Mouse (Mus musculus) urinary bladder, postnatal 36 days (tissue): ENCODE measurements at regions not wholly inside any gene's neighbourhood (a gene's known extent, or its start where the extent isn't known, plus 50 kb on each side); places are given as distances from the start of the nearest gene placed in this dataset.

Source experiments
- DNase-seq, 2 experiments: peaks; one replicate each; pipeline ENCODE4 v3.0.0; 2022; ENCODE audit warnings: low spot score in 2 of 2, mixed read lengths in 1 of 2

DNA sequence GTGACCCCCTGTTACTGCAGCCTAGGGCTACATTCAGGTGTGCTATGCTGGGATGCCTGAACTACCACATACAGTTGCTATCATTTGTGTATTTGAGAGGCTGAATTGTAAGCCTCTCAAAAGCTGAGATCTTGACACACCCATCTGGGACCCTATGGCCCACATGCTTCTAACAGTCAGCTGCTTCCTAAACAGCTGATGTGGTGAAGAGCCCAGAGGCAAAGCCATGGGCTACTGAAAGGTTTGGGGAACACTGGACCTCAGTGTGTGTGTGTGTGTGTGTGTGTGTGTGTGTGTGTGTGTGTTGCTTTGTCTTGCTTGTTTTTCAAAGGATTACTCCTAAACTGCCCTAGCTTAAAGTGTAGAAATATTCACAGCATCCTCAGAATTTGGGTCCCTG lies 75.0 kb downstream of the Lbh start:
- no peak for DNase-seq

DNA sequence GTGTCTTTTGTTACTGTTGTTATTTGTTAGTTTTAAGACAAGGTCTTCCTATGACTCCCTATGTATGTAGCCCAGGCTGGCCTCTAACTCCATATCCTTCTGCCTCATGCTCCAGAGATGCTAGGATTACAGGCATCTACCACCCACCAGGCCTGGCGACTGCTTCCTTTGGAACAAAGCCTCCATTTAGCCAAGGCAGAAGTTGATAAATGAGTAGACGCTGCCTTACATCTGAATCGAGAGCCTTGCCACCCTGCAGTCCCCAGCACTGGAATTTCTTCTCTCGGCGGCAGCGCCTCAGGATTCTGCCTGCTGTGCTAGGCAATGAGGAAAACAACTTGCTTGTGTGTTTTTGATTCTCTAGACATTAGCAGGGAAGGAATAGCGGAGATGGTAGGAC lies 75.5 kb downstream of the Lbh start:
- no peak for DNase-seq

DNA sequence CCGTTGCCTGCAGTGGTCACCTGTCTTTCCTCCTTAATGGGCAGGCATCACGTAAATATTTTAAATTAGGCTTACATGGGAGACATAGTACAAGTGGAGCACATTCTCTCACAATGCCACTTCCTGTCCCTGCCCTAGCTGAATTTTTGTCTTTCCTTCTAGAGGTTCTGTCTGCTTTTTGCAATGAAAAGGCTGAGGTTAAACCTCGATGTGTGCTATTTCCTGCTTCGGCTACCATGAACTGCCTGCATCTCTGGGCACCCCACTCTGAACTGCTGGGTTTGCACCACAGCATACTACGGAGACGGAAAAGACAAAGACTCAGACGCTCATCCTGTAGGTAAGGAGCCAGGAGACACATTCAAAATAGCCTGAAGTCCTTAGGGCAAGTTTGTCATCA lies 78.4 kb downstream of the Lbh start:
- no peak for DNase-seq

DNA sequence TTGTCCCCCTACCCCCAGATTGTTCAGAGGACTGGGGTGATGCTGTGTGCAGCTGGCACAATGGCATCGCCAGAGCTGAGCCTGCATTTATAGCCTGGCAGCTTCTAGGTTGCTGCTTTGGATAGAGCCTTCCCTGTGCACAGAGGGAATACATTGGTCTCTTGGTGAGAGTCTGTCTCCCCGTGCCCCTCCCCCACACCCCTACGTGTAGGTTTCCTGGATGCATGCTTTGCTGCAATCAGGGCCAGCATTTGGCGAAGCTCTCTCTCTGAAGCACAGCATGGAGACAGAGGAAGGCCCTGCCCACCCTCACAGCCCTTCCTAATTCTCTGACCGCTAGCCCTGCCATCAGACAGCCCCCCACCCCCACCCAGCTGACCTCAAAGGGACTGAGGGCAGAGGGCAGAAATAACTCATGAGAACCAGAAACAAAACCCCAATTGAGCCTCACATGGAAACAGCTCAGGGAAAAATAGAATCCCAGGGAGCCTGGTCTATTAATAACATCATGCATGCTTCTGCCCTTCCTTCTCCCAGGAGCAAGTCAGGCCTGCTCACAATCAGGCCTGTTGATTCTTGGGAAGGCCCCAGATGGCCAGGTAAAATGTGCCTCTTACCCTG lies 79.3 kb downstream of the Lbh start:
- no peak for DNase-seq

DNA sequence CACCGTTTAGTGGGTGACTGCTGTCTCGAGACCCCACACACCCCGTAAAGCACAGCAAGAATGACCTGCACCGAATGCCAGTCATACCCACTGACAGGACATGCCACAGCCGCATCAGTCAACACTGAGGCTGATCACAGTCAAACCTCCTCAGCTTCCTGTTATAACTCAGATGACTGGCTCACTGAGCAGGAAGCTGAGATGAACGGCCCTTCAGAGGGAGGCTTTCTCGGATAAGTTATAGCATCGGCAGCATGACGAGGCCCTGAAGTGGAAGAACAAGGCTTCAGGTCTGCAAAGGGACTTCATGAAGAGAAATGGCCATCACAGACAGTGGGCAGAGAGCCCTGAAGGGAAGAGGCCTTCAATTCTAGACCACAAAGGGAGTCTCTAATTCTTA lies 87.0 kb downstream of the Lbh start:
- no peak for DNase-seq

DNA sequence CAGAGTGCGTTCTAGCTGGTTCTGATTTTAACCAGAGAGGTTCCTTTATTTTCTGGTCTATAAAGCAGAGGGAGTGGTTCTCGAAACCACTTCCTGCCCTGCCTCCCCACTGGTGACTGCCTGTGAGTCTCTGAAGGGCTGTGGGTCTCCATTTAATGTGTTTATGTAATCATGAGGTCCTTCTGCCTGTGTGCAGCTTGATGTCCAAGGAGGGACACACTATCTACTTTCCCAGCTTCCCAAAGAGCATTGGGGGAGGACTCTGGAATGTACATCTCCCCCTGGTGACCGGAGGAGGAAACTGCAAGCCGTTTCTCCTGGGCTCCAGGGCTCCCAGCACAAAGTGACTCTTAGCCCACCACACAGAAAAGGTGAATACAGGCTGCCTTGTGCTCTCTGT lies 90.8 kb downstream of the Lbh start:
- peak; percentile 50 to 52 for DNase-seq

DNA sequence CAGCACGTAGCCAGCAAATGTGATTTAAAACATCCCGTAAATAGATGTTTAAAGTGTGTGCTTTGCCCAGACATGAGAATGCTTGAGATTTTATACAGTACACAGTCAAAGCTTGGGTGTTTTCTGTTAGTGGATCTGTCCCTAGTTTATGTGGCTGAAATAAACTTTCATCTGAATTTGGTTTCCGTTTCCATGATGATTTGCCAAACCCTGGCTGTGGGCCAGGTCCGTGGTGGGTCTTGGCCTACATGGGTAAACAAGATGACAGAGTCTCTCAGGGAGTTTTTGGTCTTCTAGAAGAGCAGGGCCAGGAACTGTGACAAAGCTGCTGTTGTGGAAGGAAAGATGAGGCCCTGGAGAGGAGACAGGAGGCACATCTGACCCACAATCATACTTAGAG lies 91.9 kb downstream of the Lbh start:
- DNase-seq = peak; percentile 54 to 59

DNA sequence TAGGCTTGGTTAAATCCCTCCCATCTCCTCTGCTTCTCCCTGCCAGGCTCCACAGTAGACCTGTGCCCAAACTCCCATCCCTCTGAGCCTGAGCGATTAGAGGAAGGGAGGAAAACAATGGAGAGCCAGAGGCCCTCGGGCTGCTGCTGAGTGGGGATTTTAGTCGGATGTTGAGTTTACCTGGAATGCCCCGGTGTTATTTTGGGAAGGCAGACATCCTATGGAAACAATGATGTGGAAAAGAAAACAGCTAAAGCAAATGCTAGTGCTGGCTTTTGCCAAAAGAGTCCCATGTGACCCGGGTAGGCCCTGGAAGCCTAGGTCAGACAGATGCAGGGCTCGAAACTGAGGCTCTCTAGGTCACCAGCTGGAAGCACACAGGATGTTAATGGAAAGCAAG lies 94.3 kb downstream of the Lbh start:
- DNase-seq = no peak

DNA sequence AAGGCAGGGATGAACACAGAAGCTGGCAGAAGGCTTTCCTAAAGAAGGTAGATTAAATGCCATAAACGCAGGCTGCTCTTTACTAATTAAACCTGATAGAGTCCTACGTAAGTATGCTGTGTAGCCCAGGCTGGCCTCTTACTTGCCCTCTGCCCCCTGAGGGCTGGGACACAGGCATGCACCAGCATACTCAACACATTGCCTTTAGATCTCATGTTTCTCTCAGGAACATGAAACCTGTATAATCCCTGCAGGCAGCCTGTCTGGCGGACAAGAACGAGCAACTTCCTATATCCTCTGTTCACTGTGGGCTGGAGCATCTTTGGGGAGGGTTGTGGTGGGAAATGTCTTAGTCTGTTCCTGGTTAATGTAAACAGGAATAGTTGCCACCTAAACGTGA lies 94.8 kb upstream of the Lclat1 start:
- DNase-seq = no peak

DNA sequence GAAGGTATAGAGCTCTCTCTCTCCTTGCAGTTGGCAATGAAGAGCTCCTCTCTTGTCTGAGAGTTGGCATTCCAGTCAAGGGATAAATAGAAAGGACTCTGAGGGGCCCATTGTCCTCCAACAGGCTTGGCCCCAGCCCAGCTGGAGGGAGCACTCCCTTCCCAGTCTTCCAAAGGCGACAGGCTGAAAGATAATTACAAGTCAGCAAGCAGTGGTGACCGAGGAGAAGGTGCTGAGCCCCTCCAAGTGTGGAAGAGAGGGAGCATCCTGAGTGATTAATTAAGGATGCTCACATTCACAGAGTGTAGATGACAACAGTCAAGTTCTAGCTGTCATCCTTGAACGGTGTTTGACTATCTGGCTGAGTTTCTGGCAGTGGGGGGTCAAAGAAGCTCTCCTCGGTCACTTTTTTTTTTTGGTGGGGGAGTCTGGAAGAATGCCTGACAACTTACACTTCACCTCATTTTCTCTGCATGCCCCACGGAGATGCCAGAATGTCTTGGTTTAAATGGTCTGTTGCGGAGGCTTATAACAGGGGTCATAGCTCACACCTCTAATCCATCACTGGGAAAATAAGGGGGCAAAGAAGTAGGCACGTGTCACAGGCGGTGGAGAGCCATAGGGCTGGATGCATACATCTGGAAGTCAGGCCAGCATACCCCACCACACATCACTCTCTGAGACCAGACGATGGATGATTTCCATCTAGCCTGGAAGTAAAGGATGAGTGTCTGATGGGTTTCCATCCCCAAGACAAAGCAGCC lies 93.5 kb upstream of the Lclat1 start:
- DNase-seq = no peak

DNA sequence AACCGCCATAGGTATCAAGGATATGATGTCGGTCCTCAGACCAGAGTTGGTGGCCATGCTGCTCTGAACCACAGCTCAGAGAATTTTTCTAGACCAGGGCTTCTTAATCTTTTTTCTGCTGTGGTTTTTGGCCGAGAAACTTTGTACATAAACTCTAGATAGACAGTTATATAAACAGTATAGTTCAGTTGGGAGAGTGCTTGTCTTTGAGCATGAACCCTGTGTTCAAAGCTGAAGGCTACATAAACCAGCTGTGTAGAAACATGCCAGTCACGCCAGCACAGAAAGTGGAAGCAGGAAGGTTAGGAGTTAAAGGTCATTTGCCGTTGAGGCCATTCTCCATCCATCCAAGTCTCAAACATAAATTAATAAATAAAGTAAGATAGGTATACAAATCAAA lies 90.6 kb upstream of the Lclat1 start:
- DNase-seq = no peak

DNA sequence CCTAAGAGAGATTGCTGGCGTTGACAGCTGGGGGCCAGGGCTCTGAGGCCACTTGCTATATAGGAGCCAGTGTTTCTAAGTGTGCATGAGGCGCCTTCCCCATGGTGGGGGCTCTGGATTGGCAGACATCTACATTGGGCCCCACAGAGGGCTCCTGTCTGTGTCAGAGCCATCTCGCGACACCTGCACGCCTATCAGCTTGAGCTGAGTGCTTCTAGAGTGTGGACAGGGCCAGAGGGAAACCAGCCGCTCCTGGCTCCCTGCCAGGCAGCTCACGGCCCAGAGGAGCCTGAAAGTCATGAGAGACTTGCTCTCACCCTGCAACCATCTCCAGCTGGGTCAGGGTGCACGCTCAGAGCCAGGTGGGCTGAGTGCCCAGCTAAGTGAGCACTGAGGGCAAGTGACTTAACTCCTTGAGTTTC lies 85.1 kb upstream of the Lclat1 start:
- DNase-seq = peak in 1 of 2 experiments; percentile 76

DNA sequence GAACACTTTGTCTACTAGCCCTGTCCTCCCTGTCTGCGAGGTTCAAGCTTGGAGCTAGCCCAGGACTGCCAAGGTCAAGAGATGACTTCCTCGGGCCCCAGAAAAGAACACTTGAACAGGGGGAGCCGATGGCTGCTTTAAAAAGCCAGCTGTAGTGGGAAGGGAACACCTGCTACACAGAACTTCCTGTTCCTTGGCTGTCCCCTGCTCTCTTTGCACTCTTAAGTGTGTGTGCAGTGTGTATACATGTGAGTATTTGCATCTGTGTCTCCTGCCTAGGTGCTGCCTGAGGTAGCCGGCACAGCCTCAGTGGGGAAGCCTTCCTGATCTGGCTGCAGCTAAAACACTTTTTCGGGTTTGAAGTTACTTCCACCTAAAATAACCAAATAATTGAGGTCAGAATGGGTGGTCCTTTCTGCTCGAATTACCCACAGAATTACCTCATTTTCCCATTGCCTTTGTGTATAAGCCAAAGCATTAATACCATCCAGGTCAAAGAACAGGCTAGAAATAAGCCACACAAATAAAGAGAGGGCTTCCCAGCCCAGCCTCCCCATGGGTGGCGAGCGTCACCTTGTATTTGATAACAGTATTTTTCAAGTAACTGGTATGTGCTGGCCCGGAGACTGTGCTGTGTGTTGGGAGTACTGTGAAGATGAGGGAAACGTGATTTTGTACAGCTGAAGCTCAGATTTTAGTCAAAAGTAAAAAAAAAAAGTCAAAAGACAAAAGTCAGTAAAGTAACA lies 84.2 kb upstream of the Lclat1 start:
- no peak for DNase-seq

DNA sequence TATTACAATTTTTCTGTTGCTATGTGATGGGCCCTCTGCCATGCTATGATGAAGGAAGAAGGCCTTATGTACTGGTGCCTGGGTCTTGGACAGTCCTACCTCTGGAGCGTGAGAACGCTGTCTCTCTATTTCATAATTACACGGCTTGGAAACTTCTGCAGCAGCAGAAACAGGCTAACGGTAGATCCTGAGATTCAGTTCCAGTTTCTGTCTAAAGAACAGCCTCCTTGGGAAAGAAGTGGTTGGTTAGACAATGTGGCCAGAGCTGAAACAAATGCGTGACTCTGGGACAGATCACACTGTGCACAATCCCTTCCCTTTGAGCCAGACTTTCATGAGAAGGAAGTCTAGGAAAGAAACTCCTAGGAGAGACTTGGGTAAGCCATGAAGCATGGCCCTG lies 80.7 kb upstream of the Lclat1 start:
- DNase-seq = no peak

DNA sequence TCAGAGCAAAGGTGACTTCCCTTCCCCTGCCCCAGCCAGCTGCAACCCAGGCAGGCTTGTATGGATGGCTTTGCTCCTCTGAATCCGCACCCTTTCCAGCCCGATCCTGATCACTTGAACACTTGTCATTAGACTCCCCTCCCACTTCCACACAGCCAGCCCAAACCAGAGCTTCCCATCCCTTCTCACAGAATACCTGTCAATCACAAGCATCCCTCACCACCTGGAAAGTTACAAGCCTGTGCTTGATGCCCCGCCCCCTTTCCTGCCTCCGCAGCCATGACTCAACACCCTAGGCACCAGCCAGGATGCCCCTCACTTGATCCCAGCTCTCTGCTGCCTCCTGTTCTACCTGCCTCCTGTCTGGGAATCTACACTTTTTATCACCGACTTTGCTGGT lies 76.0 kb upstream of the Lclat1 start:
- no peak for DNase-seq

DNA sequence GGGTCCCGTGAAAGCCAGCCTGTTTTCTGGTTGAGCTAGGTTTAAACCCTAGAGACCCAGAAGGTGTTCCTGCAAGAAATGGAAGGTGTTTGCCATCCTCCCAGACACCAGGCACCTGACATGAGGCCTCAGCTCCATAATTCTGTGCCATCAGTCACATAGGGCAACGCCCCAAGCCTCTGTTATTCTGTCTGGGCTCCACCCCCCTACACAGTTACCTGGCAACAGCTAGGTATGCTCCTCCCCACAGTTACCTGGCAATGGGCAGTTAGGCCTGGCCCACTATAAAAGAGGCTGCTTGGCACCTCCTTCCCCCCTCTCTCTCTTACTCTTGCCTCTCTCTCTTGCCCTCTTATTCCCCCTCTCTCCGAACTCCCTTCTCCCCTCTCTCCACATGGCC lies 75.5 kb upstream of the Lclat1 start:
- no peak for DNase-seq

DNA sequence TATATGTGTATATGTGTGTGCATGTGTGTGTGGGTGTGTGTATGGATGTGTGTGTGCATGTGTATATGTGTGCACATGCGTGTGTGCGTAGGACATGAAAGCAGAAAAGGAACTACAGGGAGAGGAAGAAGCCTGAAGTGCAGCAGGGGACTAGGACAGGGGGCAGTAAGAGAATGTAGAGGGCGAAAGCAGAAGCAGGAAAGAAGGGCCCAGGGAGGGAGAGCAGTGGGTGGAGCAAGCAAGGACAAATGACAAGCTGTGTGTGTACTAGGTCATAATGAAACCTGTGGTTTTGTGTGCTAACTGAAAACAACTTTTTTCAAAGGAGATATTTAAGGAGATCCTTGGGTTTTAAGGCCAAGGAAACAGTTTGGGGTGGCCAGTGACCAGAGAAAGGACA lies 73.4 kb upstream of the Lclat1 start:
- no peak for DNase-seq

DNA sequence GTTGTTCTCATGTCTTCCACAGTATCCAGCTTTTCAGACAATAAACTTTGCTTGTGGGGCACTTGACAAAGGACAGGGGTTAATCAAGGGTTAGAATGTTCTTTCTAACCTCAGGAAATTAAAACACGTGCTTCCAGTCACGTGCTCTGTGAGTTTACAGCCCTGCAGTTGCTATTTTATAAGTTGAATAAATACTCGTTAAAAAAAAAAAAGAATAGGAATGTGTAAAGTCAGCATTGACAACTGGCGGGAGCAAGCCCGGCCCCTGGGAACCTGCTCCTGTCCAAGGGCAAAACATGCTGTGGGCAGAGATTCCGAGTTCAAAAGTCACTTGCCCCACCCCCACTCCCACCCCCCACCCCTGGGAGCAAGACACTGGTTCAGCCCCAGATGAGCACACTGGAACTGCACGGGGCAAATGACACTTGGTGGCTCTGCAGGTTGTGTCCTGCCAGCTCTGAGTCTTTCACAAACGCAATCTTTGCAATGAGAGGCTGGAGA lies 72.8 kb upstream of the Lclat1 start:
- peak in 1 of 2 experiments; percentile 25 for DNase-seq

DNA sequence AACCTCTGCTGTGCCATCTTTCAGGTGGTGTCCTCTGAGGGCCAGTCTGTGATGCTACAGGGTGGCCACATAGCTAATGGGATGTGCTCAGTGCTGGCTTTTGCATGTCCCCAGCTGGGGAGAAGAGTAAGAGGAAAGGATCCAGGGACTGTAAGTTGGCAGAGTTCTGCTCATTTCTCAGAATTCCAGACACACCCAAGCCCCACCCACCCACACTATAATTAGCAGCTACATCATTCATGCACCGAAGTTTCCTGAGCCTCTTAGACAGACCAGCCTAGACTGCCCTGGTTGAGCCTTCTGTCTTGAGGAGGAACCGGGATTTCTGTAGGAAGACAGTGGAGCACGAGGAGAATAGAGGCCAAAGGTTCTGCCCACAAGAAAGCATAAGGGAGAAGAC lies 70.9 kb upstream of the Lclat1 start:
- no peak for DNase-seq

DNA sequence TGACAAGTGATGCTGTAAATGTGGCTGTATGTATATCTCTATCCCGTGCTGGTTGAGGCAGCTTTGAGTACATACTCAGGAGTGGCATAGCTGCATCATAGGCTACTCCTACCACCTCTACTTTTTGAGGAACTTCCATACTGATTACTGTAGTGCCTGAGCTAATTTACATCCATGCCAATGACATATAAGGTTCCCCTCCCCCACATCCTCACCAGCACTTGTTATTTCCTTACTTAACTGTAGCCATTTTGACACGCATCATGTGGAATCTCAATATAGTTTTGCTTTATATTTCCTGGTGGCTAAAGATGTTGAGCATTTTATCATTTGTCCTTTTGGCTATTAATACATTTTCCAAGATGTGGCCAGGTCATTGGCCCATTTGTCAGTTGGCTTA lies 69.2 kb upstream of the Lclat1 start:
- DNase-seq = no peak

DNA sequence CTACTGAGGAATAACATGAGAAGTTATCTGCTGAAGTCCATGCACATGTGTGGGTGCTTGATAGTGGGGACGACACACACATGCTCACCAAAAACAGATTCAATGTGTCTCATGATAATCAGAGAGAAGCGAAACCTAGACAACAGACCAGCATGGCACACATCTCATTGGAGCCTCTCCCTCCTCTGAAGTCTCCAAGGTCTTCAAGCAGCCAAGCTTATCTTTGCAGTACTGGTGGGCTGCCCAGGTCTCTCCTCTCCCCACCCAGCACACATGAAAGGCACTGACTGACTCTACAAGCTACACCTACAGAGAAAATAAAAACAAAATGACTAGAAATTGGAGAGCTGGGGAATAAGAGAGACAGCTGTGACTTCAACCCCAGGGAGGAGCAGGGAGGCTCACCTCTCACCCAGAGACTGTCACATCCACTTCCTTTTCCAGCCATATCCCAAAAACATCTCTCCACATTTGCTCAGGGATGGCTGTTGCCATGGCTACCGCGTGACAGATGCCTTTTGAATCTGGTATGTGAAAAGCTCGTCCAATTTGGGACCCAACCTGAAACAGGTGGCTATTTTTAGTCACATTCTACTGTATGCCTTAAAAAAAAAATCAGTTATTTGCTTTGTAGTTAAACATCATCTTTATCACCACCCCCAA lies 62.7 kb upstream of the Lclat1 start:
- no peak for DNase-seq

DNA sequence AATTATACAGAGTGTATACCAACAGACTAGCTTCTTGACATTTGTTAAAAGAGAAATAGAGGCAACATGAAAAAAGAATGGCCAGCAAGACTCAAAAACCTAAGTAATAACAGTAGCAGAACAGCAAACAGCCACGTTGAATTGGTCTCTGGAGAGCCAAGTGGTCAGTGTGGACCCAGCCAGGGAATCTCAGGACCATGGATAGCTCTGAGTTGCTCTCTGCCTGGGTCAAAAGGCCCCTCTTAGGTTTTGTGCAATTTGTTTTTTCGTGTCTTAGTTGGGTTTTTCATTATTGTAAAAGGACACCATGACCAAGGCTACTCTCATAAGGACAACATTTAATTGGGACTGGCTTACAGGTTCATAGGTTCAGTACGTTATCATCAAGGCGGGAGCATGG lies 60.8 kb upstream of the Lclat1 start:
- no peak for DNase-seq
